Mouse (Mus musculus) small intestine, adult 2 months (tissue): ENCODE data around the gene Insrr.

Experiments
- CTCF ChIP-seq: fragments of 200-500 bp; IDR thresholded peaks from 2 replicates; pipeline ENCODE4 v1.5.1; 2012; ENCODE audit warnings: low read depth, mild to moderate bottlenecking, control low read depth, inconsistent platforms, low read length, moderate library complexity, mixed read lengths; ENCODE audit not compliant: insufficient replicate concordance, insufficient read length; ENCODE audit errors: extremely low read depth
- POLR2A ChIP-seq: fragments of 200-500 bp; IDR thresholded peaks from 2 replicates; pipeline ENCODE4 v1.6.1; 2012; ENCODE audit warnings: low read depth, mild to moderate bottlenecking, control low read depth, inconsistent platforms, low read length, moderate library complexity

DNA sequence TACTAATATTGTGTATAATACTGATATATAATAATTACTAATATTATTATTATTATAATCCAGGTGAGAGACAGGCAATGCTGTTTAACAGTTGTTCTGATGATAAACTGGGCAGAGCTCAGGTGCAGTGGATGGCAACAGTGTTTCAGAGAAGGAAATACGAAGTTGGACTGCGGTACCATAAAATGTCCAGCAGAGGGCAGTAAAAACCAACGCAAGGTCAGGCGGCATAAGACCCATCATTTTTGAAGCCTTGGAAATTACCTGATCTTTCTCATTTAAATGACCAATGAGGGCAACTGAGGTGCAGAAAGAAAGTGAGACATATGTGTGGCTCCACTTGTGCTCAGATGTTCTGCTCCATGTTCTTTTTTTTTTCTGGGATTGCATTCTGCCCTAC, 26.5 kb upstream of the Insrr start:
- TF ChIP-seq CTCF: peak; percentile 14; the same call in 1 of the 2 replicates
- no peak for TF ChIP-seq POLR2A
